In the genomic region with DNA sequence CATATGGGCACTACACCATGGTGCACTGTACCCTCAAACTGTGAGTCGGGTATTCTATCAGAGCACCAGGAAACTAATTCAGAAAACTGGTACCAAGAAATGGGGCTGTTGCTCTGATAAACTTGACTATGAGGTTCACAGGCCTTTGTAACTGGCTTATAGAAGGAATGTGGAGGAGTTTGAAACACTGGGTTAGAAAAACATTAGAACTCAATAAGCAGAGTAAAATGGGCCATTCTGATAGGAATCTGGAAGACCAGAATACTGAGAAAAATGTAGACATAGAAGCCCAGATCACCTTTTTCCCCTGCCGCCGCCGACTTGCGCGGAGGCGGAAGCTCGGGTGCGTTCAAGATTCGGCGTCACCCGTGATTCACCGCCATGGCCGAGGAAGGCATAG, we compare ENCODE assay signal across 8 mouse cellular contexts. TPM values are rescaled to one million over a fixed set of nuclear protein-coding genes. Genes with fewer than 3 reads are reported as not detected.
DNase-seq lines count a peak whose midpoint lies in the region; ATAC-seq lines count a peak whose summit lies in the region.

A gene (plus strand): TSS at position 301 of the 400 bp plus-strand sequence.

- no peak for DNase-seq in adrenal gland, adult 18-20 months (ENCODE audit: low spot score in 2 of 2)
- DNase-seq in adrenal gland, adult (ENCODE audit: inconsistent age in 2 of 2, low spot score in 1 of 2), result no peak
- no peak for DNase-seq in lung, adult 18-20 months
- DNase-seq in gastrocnemius, postnatal 36 days, result no peak
- no peak for DNase-seq in cerebellum, postnatal 36 days
- no peak for DNase-seq in spleen, adult 18-20 months

- no peak within 1 kb of the TSS for H3K4me2 ChIP-seq in lung, embryonic 16.5 days (ENCODE audit: low read depth, low read length)
- H3K4me2 ChIP-seq in limb, embryonic 12.5 days, result no peak within 1 kb of the TSS

- intact Hi-C loops in gastrocnemius, postnatal 36 days (cut with DNase I), result no loop called here

- H3K27me3 ChIP-seq in lung, embryonic 16.5 days (ENCODE audit: control insufficient read depth, insufficient read depth, low read depth, low read length), result no peaks in the 10 kb centered on the region
- H3K27me3 ChIP-seq in limb, embryonic 12.5 days, result no peaks in the 10 kb centered on the region

- H3K36me3 ChIP-seq in lung, embryonic 16.5 days (ENCODE audit: control insufficient read depth, insufficient read depth, low read length), result peaks cover 5% of the 10 kb centered on the region
- H3K36me3 ChIP-seq in limb, embryonic 12.5 days, result peaks cover 18% of the 10 kb centered on the region; the same call in 1 of the 2 replicates

- WGBS in lung, embryonic 16.5 days, result 97% methylated on average over 10 of the region's 14 CpGs
- WGBS in limb, embryonic 12.5 days, result 95% methylated on average over 14 of the region's 14 CpGs

- no peaks in the 10 kb centered on the region for H3K4me1 ChIP-seq in lung, embryonic 16.5 days (replicated peaks; ENCODE audit: control insufficient read depth, insufficient read depth, low read length)
- no peaks in the 10 kb centered on the region for H3K4me1 ChIP-seq in limb, embryonic 12.5 days (replicated peaks)

- no peak within 1 kb of the TSS for H3K27ac ChIP-seq in lung, embryonic 16.5 days (ENCODE audit: low read length)
- no peak within 1 kb of the TSS for H3K27ac ChIP-seq in limb, embryonic 12.5 days

- H3K9ac ChIP-seq in lung, embryonic 16.5 days (ENCODE audit: low read length), result no peak within 1 kb of the TSS
- H3K9ac ChIP-seq in limb, embryonic 12.5 days (replicated peaks), result no peak within 1 kb of the TSS

- no peaks in the 10 kb centered on the region for H3K9me3 ChIP-seq in lung, embryonic 16.5 days (ENCODE audit: control insufficient read depth, low read length)
- no peaks in the 10 kb centered on the region for H3K9me3 ChIP-seq in limb, embryonic 12.5 days

- no peak within 1 kb of the TSS for H3K4me3 ChIP-seq in lung, embryonic 16.5 days (ENCODE audit: low read length)
- H3K4me3 ChIP-seq in limb, embryonic 12.5 days (replicated peaks), result no peak within 1 kb of the TSS

- no peak for ATAC-seq in lung, embryonic 16.5 days (ENCODE audit: low read depth)
- ATAC-seq in limb, embryonic 12.5 days (ENCODE audit: insufficient number of reproducible peaks, insufficient read depth, low FRiP score, low TSS enrichment, low read depth), result no peak

RNA-seq across cellular contexts. Expression of the gene that starts here (rescaled TPM):
- 100 to 1,000 TPM; 513 to 677 TPM for total RNA-seq in adrenal gland, adult 18-20 months (2021)
- 13.2 and 35.7 TPM in 2 replicates for polyA plus RNA-seq in lung, embryonic 16.5 days (2015; fragmentation: Nextera tagmentation; extraction: Ambion mirVana)
- total RNA-seq in gastrocnemius, postnatal 36 days (2021), result 100 to 1,000 TPM; 252 to 259 TPM
- 14.6 and 18.4 TPM in 2 replicates for polyA plus RNA-seq in limb, embryonic 12.5 days (2016; fragmentation: Nextera tagmentation; extraction: Ambion mirVana)
